Mouse (Mus musculus) layer of hippocampus, postnatal 14 days (tissue): ENCODE measurements around the gene Olfr1135. TPM values are rescaled to one million over a fixed set of nuclear protein-coding genes. Genes with fewer than 3 reads are reported as not detected.

Source experiments
- DNase-seq, 2 experiments: peaks; one replicate each; pipeline ENCODE4 v3.0.0; 2021 to 2022; ENCODE audit warnings: low spot score in 2 of 2, mixed read lengths in 1 of 2
- long read RNA-seq, 2 experiments: library from polyadenylated mRNA; stranded (forward); transcript quantifications; one replicate each; pipeline ENCODE4 v2.0.0; 2021
- total RNA-seq, 2 experiments: library from RNA; stranded (reverse); gene quantifications; 2 replicates each; pipeline ENCODE4 v1.2.3; 2021

The Olfr1135 gene
- total RNA-seq, result not detected
- long read RNA-seq, experiment 1, result 0 reads
- long read RNA-seq, experiment 2, result 0 reads

- no peak for DNase-seq
Measured at GRCm38 (mm10) chr2:87673564-87673963, at the start of gene Olfr1135. Gene Olfr1135, minus strand, starts transcription at chr2:87673664.

- DNase-seq, result no peak
Measured at GRCm38 (mm10) chr2:87713079-87713478, 39.6 kb upstream of the Olfr1135 start, which contains the start of gene Olfr1137. Gene Olfr1137, minus strand, starts transcription at chr2:87713179.

- no peak for DNase-seq
Measured at GRCm38 (mm10) chr2:87693847-87694246, 20.4 kb upstream of the Olfr1135 start, which contains the start of gene Olfr1136. Gene Olfr1136, minus strand, starts transcription at chr2:87693947.

GRCm38 (mm10) chr2:87658360-87658759 is 15.1 kb downstream of the Olfr1135 start, which contains the start of gene Olfr1134:
Gene Olfr1134, minus strand, starts transcription at chr2:87658460.
- no peak for DNase-seq

- no peak for DNase-seq
Measured at GRCm38 (mm10) chr2:87647274-87647673, 26.2 kb downstream of the Olfr1135 start, which contains the start of gene Olfr1133. Gene Olfr1133, minus strand, starts transcription at chr2:87647374.

GRCm38 (mm10) chr2:87642441-87642840 is 31.0 kb downstream of the Olfr1135 start:
- DNase-seq, result no peak

GRCm38 (mm10) chr2:87637435-87637834 is 36.0 kb downstream of the Olfr1135 start, which contains the start of gene Olfr1132:
Gene Olfr1132, minus strand, starts transcription at chr2:87637535.
- DNase-seq, result no peak

GRCm38 (mm10) chr2:87626804-87627203 is 46.7 kb downstream of the Olfr1135 start, which contains the start of gene Olfr1131:
Gene Olfr1131, plus strand, starts transcription at chr2:87627104.
- no peak for DNase-seq

Other genes starting within 250 kb of the Olfr1135 start
- not detected for gene Olfr1124, start 243.4 kb downstream of the Olfr1135 start, total RNA-seq
- gene Olfr1126, start 219.7 kb downstream of the Olfr1135 start, total RNA-seq, result not detected
- not detected for gene Pramel7, start 176.6 kb downstream of the Olfr1135 start, total RNA-seq
- not detected for gene Pramel6, start 167.1 kb downstream of the Olfr1135 start, total RNA-seq
- not detected for gene Olfr153, start 141.9 kb downstream of the Olfr1135 start, total RNA-seq
- not detected for gene Olfr1128, start 128.1 kb downstream of the Olfr1135 start, total RNA-seq
- not detected for gene Olfr1129, start 99.8 kb downstream of the Olfr1135 start, total RNA-seq
- not detected for gene Olfr1130, start 67.5 kb downstream of the Olfr1135 start, total RNA-seq
- not detected for gene Olfr1131, start 46.6 kb downstream of the Olfr1135 start, total RNA-seq
- gene Olfr1132, start 36.1 kb downstream of the Olfr1135 start, total RNA-seq, result not detected
- not detected for gene Olfr1133, start 26.3 kb downstream of the Olfr1135 start, total RNA-seq
- not detected for gene Olfr1134, start 15.2 kb downstream of the Olfr1135 start, total RNA-seq
- gene Olfr1136, start 20.3 kb upstream of the Olfr1135 start, total RNA-seq, result not detected
- not detected for gene Olfr1137, start 39.5 kb upstream of the Olfr1135 start, total RNA-seq
- not detected for gene Olfr1138, start 66.3 kb upstream of the Olfr1135 start, total RNA-seq
- not detected for gene Olfr1140, start 70.1 kb upstream of the Olfr1135 start, total RNA-seq
- gene Olfr1141, start 80.3 kb upstream of the Olfr1135 start, total RNA-seq, result not detected
- not detected for gene Olfr152, start 105.8 kb upstream of the Olfr1135 start, total RNA-seq
- gene Olfr1143, start 126.9 kb upstream of the Olfr1135 start, total RNA-seq, result not detected
- not detected for gene Olfr1145, start 136.2 kb upstream of the Olfr1135 start, total RNA-seq
- not detected for gene Olfr1148, start 156.9 kb upstream of the Olfr1135 start, total RNA-seq
- gene Olfr1150-ps1, start 170.3 kb upstream of the Olfr1135 start, total RNA-seq, result not detected
- not detected for gene Olfr1151, start 182.2 kb upstream of the Olfr1135 start, total RNA-seq
- not detected for gene Olfr1152, start 192.8 kb upstream of the Olfr1135 start, total RNA-seq
- gene Olfr1153, start 221.3 kb upstream of the Olfr1135 start, total RNA-seq, result not detected
- gene Olfr1154, start 231.5 kb upstream of the Olfr1135 start, total RNA-seq, result not detected